In the genomic region with DNA sequence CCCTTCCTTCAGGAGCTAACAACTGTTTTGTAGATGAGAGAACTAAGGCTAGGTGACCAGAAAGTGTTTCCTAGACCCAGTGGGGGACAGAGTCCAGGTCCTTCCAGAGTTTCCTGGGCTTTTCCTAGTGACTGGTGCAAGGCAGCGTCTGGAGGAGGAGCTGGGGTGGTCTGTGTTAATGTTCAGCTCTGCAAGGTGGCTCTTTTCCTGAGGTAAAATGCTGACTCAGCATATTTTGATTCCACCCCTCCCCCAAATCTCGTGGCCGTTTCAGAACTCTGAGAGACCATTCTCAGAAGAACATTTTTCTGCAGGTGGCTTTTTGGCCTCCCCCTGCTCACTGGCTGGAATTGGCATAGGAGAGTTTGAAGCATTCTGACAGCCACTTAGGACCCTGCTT, we compare ENCODE assay signal across 2 mouse cellular contexts.
TF ChIP-seq lines count a peak whose summit lies in the region.

No protein-coding gene starts in this region.

TF ChIP-seq in CH12.LX, 34 proteins besides CTCF, POLR2A, EP300 and RAD21 (continued from another document):
- peak; percentile 99 for TF ChIP-seq MAFK (IDR thresholded peaks at IDR 0.05; ENCODE audit: insufficient replicate concordance, low read length)

TF ChIP-seq in MEL, 35 proteins besides CTCF, POLR2A, EP300 and RAD21 (continued from another document):
- TF ChIP-seq MAFK (IDR thresholded peaks at IDR 0.05; ENCODE audit: borderline replicate concordance, low read depth, low read length) = peak; percentile 96
